Mouse (Mus musculus): ENCODE results near the gene Odf2l. TPM values are rescaled to one million over a fixed set of nuclear protein-coding genes. Genes with fewer than 3 reads are reported as not detected.

The Odf2l gene
- polyA plus RNA-seq, 1 experiment, result 4.5 TPM

GRCm38 (mm10) chr3:145147483-145147882 is 29.1 kb downstream of the Odf2l start:
- Histone ChIP-seq H3K27ac (ENCODE audit: control insufficient read depth, insufficient read depth, low read length) (no peak overlapping the region), H3K4me1 (replicated peaks; ENCODE audit: control insufficient read depth, insufficient read depth, low read length) (no peaks in the 10 kb centered on the region), H3K4me3 (ENCODE audit: control insufficient read depth, insufficient read depth, low read length) (no peak overlapping the region), H3K27me3 (ENCODE audit: control insufficient read depth, insufficient read depth, low read length) (no peaks in the 10 kb centered on the region), H3K36me3 (ENCODE audit: control insufficient read depth, insufficient read depth, low read length) (no peaks in the 10 kb centered on the region)
- 92% methylated on average over 2 of the region's 2 CpGs for WGBS
- no peak for DNase-seq
- no peak for TF ChIP-seq POLR2A (IDR thresholded peaks at IDR 0.05; ENCODE audit: control insufficient read depth, extremely low read depth, insufficient read depth, low read length, poor library complexity)
- TF ChIP-seq CTCF (IDR thresholded peaks at IDR 0.05; ENCODE audit: borderline replicate concordance, control insufficient read depth, extremely low read depth, insufficient read depth, low read length, poor library complexity), result no peak

- TF ChIP-seq CTCF (IDR thresholded peaks at IDR 0.05; ENCODE audit: borderline replicate concordance, control insufficient read depth, extremely low read depth, insufficient read depth, low read length, poor library complexity), result no peak
- TF ChIP-seq POLR2A (IDR thresholded peaks at IDR 0.05; ENCODE audit: control insufficient read depth, extremely low read depth, insufficient read depth, low read length, poor library complexity), result no peak
- H3K27ac ChIP-seq (ENCODE audit: control insufficient read depth, insufficient read depth, low read length), result no peak overlapping the region
- no peaks in the 10 kb centered on the region for H3K27me3 ChIP-seq (ENCODE audit: control insufficient read depth, insufficient read depth, low read length)
- H3K36me3 ChIP-seq (ENCODE audit: control insufficient read depth, insufficient read depth, low read length), result no peaks in the 10 kb centered on the region
- no peak for DNase-seq
- no peaks in the 10 kb centered on the region for H3K4me1 ChIP-seq (replicated peaks; ENCODE audit: control insufficient read depth, insufficient read depth, low read length)
- H3K4me3 ChIP-seq (ENCODE audit: control insufficient read depth, insufficient read depth, low read length), result no peak overlapping the region
Observed at GRCm38 (mm10) chr3:145147952-145148351, 29.6 kb downstream of the Odf2l start.

- Histone ChIP-seq H3K4me3 (ENCODE audit: control insufficient read depth, insufficient read depth, low read length) (no peak overlapping the region), H3K4me1 (replicated peaks; ENCODE audit: control insufficient read depth, insufficient read depth, low read length) (no peaks in the 10 kb centered on the region), H3K36me3 (ENCODE audit: control insufficient read depth, insufficient read depth, low read length) (no peaks in the 10 kb centered on the region), H3K27me3 (ENCODE audit: control insufficient read depth, insufficient read depth, low read length) (no peaks in the 10 kb centered on the region), H3K27ac (ENCODE audit: control insufficient read depth, insufficient read depth, low read length) (no peak overlapping the region)
- TF ChIP-seq POLR2A (IDR thresholded peaks at IDR 0.05; ENCODE audit: control insufficient read depth, extremely low read depth, insufficient read depth, low read length, poor library complexity), result no peak
- no peak for TF ChIP-seq CTCF (IDR thresholded peaks at IDR 0.05; ENCODE audit: borderline replicate concordance, control insufficient read depth, extremely low read depth, insufficient read depth, low read length, poor library complexity)
- WGBS, result 97% methylated on average over 7 of the region's 7 CpGs
- DNase-seq, result no peak
Observed at GRCm38 (mm10) chr3:145151092-145151491, 32.7 kb downstream of the Odf2l start.

GRCm38 (mm10) chr3:145151933-145152332 is 33.5 kb downstream of the Odf2l start:
- no peak overlapping the region for H3K4me3 ChIP-seq (ENCODE audit: control insufficient read depth, insufficient read depth, low read length)
- H3K36me3 ChIP-seq (ENCODE audit: control insufficient read depth, insufficient read depth, low read length), result no peaks in the 10 kb centered on the region
- no peak for DNase-seq
- TF ChIP-seq POLR2A (IDR thresholded peaks at IDR 0.05; ENCODE audit: control insufficient read depth, extremely low read depth, insufficient read depth, low read length, poor library complexity) (no peak), CTCF (IDR thresholded peaks at IDR 0.05; ENCODE audit: borderline replicate concordance, control insufficient read depth, extremely low read depth, insufficient read depth, low read length, poor library complexity) (no peak)
- H3K27ac ChIP-seq (ENCODE audit: control insufficient read depth, insufficient read depth, low read length), result no peak overlapping the region
- H3K4me1 ChIP-seq (replicated peaks; ENCODE audit: control insufficient read depth, insufficient read depth, low read length), result no peaks in the 10 kb centered on the region
- 96% methylated on average over 7 of the region's 7 CpGs for WGBS
- H3K27me3 ChIP-seq (ENCODE audit: control insufficient read depth, insufficient read depth, low read length), result no peaks in the 10 kb centered on the region

GRCm38 (mm10) chr3:145156883-145157282 is 38.5 kb downstream of the Odf2l start:
- no peaks in the 10 kb centered on the region for H3K27me3 ChIP-seq (ENCODE audit: control insufficient read depth, insufficient read depth, low read length)
- no peaks in the 10 kb centered on the region for H3K4me1 ChIP-seq (replicated peaks; ENCODE audit: control insufficient read depth, insufficient read depth, low read length)
- no peak for DNase-seq
- WGBS, result 93% methylated on average over 6 of the region's 6 CpGs
- H3K4me3 ChIP-seq (ENCODE audit: control insufficient read depth, insufficient read depth, low read length), result no peak overlapping the region
- H3K36me3 ChIP-seq (ENCODE audit: control insufficient read depth, insufficient read depth, low read length), result no peaks in the 10 kb centered on the region
- H3K27ac ChIP-seq (ENCODE audit: control insufficient read depth, insufficient read depth, low read length), result no peak overlapping the region
- no peak for TF ChIP-seq POLR2A (IDR thresholded peaks at IDR 0.05; ENCODE audit: control insufficient read depth, extremely low read depth, insufficient read depth, low read length, poor library complexity)
- TF ChIP-seq CTCF (IDR thresholded peaks at IDR 0.05; ENCODE audit: borderline replicate concordance, control insufficient read depth, extremely low read depth, insufficient read depth, low read length, poor library complexity), result no peak

- H3K27ac ChIP-seq (ENCODE audit: control insufficient read depth, insufficient read depth, low read length), result no peak overlapping the region
- no peak overlapping the region for H3K4me3 ChIP-seq (ENCODE audit: control insufficient read depth, insufficient read depth, low read length)
- 95% methylated on average over 3 of the region's 3 CpGs for WGBS
- H3K4me1 ChIP-seq (replicated peaks; ENCODE audit: control insufficient read depth, insufficient read depth, low read length), result no peaks in the 10 kb centered on the region
- TF ChIP-seq POLR2A (IDR thresholded peaks at IDR 0.05; ENCODE audit: control insufficient read depth, extremely low read depth, insufficient read depth, low read length, poor library complexity) (no peak), CTCF (IDR thresholded peaks at IDR 0.05; ENCODE audit: borderline replicate concordance, control insufficient read depth, extremely low read depth, insufficient read depth, low read length, poor library complexity) (no peak)
- no peak for DNase-seq
- no peaks in the 10 kb centered on the region for H3K36me3 ChIP-seq (ENCODE audit: control insufficient read depth, insufficient read depth, low read length)
- H3K27me3 ChIP-seq (ENCODE audit: control insufficient read depth, insufficient read depth, low read length), result no peaks in the 10 kb centered on the region
Observed at GRCm38 (mm10) chr3:145158441-145158840, 40.1 kb downstream of the Odf2l start.

GRCm38 (mm10) chr3:145166741-145167140 is 48.4 kb downstream of the Odf2l start:
- Histone ChIP-seq H3K4me1 (replicated peaks; ENCODE audit: control insufficient read depth, insufficient read depth, low read length) (no peaks in the 10 kb centered on the region), H3K27me3 (ENCODE audit: control insufficient read depth, insufficient read depth, low read length) (no peaks in the 10 kb centered on the region), H3K27ac (ENCODE audit: control insufficient read depth, insufficient read depth, low read length) (no peak overlapping the region), H3K4me3 (ENCODE audit: control insufficient read depth, insufficient read depth, low read length) (no peak overlapping the region), H3K36me3 (ENCODE audit: control insufficient read depth, insufficient read depth, low read length) (no peaks in the 10 kb centered on the region)
- 64% methylated on average over 11 of the region's 11 CpGs for WGBS
- DNase-seq, result no peak
- no peak for TF ChIP-seq CTCF (IDR thresholded peaks at IDR 0.05; ENCODE audit: borderline replicate concordance, control insufficient read depth, extremely low read depth, insufficient read depth, low read length, poor library complexity)
- TF ChIP-seq POLR2A (IDR thresholded peaks at IDR 0.05; ENCODE audit: control insufficient read depth, extremely low read depth, insufficient read depth, low read length, poor library complexity), result no peak

All from thymus, adult 2 months (tissue).